Mouse (Mus musculus) limb, embryonic 15.5 days (tissue): ENCODE results near the gene Srd5a3. TPM values are rescaled to one million over a fixed set of nuclear protein-coding genes. Genes with fewer than 3 reads are reported as not detected.

ENCODE experiments used
- ATAC-seq: fragments of 200-750 bp; cut with Nextera tagmentation; 2 replicates; pipeline ENCODE4 v1.8.0; 2017; ENCODE audit warnings: low read depth, moderate TSS enrichment; ENCODE audit not compliant: insufficient number of reproducible peaks, low FRiP score, low TSS enrichment
- H3K27ac ChIP-seq: fragments of 300-500 bp; sonication (generic); 2 replicates; pipeline ENCODE4 v1.5.1; 2015; ENCODE audit warnings: moderate library complexity, mild to moderate bottlenecking, inconsistent platforms
- H3K27me3 ChIP-seq: fragments of 300-500 bp; sonication (generic); 2 replicates; pipeline ENCODE4 v1.6.1; 2015; ENCODE audit warnings: inconsistent platforms
- H3K36me3 ChIP-seq: fragments of 300-500 bp; sonication (generic); 2 replicates; pipeline ENCODE4 v1.6.1; 2015; ENCODE audit warnings: inconsistent platforms
- H3K4me1 ChIP-seq: fragments of 300-500 bp; sonication (generic); 2 replicates; pipeline ENCODE4 v1.6.1; 2015; ENCODE audit warnings: inconsistent platforms
- H3K4me2 ChIP-seq: fragments of 300-500 bp; sonication (generic); 2 replicates; pipeline ENCODE4 v1.6.1; 2015; ENCODE audit warnings: mild to moderate bottlenecking, inconsistent platforms
- H3K4me3 ChIP-seq: fragments of 300-500 bp; sonication (generic); 2 replicates; pipeline ENCODE4 v1.5.1; 2015; ENCODE audit warnings: mild to moderate bottlenecking, inconsistent platforms
- H3K9ac ChIP-seq: fragments of 300-500 bp; sonication (generic); 2 replicates; pipeline ENCODE4 v1.6.1; 2015; ENCODE audit warnings: inconsistent platforms
- H3K9me3 ChIP-seq: fragments of 300-500 bp; sonication (generic); 2 replicates; pipeline ENCODE4 v1.6.1; 2016; ENCODE audit warnings: inconsistent platforms
- WGBS: fragments of 180-500 bp; shearing (Covaris S2); methylation state at CpG from one replicate; pipeline ENCODE4 v1.1.7; 2015; 5-methylcytosine and 5-hydroxymethylcytosine counted together
- polyA plus RNA-seq: library from polyadenylated mRNA; unstranded; fragments of >200 nt; fragmentation: Nextera tagmentation; extraction: Ambion mirVana; gene quantifications from 2 replicates; pipeline ENCODE4 v1.2.1, GENCODE M21; 2015

Gene Srd5a3
- polyA plus RNA-seq, 1 experiment from 2014 or later, result 36.0 TPM

- WGBS, result 74% methylated on average over 7 of the region's 7 CpGs
- Histone ChIP-seq H3K27ac (no peak overlapping the region), H3K4me2 (no peak overlapping the region), H3K27me3 (no peaks in the 10 kb centered on the region), H3K4me1 (peaks cover 11% of the 10 kb centered on the region), H3K9me3 (no peaks in the 10 kb centered on the region), H3K36me3 (no peaks in the 10 kb centered on the region), H3K4me3 (no peak overlapping the region), H3K9ac (no peak overlapping the region)
- no peak for ATAC-seq
Observed at GRCm38 (mm10) chr5:76177664-76178063, 37.6 kb downstream of the Srd5a3 start.

DNA sequence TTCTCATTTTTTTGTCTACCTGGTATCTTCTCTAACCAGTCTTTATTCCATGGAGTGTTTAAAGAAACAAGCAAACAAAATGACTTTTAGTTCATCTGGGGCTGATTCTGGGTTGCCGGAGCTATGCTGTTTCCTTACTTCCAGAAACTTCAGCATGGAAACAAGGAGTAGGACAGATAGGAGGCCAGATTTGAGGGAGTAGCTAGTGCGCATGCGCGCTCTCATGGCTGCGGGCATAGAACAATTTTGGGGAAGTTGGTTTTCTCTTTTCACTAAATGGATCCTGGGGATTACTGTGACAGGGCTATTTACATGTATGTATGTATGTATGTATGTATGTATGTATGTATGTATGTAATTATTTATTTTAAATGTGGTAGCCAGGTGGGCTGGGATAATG lies 39.1 kb downstream of the Srd5a3 start:
- Histone ChIP-seq H3K4me3 (no peak overlapping the region), H3K4me2 (no peak overlapping the region), H3K27me3 (no peaks in the 10 kb centered on the region), H3K27ac (no peak overlapping the region), H3K9me3 (no peaks in the 10 kb centered on the region), H3K4me1 (peaks cover 17% of the 10 kb centered on the region), H3K36me3 (no peaks in the 10 kb centered on the region), H3K9ac (no peak overlapping the region)
- WGBS, result 93% methylated on average over 5 of the region's 5 CpGs
- no peak for ATAC-seq

GRCm38 (mm10) chr5:76179791-76180190 lies 39.7 kb downstream of the Srd5a3 start:
- H3K36me3 ChIP-seq, result no peaks in the 10 kb centered on the region
- no peaks in the 10 kb centered on the region for H3K9me3 ChIP-seq
- H3K9ac ChIP-seq, result no peak overlapping the region
- H3K27ac ChIP-seq, result no peak overlapping the region
- H3K4me2 ChIP-seq, result no peak overlapping the region
- H3K4me1 ChIP-seq, result peaks cover 17% of the 10 kb centered on the region
- H3K4me3 ChIP-seq, result no peak overlapping the region
- H3K27me3 ChIP-seq, result no peaks in the 10 kb centered on the region
- no peak for ATAC-seq
- 79% methylated on average over 5 of the region's 5 CpGs for WGBS

GRCm38 (mm10) chr5:76182326-76182725 lies 42.3 kb downstream of the Srd5a3 start:
- Histone ChIP-seq H3K4me2 (no peak overlapping the region), H3K27ac (no peak overlapping the region; the same call in 1 of the 2 replicates), H3K9ac (no peak overlapping the region), H3K4me3 (no peak overlapping the region), H3K4me1 (peaks cover 27% of the 10 kb centered on the region), H3K9me3 (no peaks in the 10 kb centered on the region), H3K36me3 (0 out of 2 replicates have a peak, but pooled peaks cover 5% of the 10 kb centered on the region), H3K27me3 (no peaks in the 10 kb centered on the region)
- no peak for ATAC-seq
- WGBS, result 38% methylated on average over 3 of the region's 3 CpGs

DNA sequence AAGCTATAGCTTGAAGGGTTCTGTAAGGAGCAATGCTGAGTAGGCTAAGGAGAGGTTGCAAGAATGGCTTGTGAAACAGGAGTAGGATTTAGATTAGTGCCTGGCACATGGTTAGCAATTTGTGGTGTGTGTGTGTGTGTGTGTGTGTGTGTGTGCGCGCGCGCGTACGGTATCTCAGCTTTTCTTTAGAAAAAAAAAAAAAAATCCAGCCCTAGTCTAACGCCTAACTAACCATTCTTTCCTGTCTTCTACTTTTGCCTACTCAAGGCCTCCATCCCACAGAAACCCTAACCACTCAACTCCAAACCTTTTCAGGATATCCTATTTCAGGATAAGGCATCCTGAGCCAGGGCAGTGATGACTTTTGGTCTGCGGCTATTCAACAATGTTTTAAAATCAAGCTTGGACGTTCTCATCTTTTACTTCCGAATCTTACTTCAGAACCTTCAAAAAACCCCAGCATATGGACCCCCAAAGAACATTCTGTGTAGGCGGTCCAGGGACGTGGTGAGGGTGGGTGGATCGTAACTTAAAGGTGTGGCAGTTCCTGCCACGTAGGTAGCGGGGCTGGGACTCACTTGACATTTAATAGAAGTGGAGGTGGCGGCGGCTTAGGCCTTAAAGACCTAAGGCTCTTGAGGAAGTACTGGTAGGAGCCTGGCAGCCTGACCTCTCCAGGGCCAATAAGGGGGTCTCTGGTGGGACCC lies 43.1 kb downstream of the Srd5a3 start:
- Histone ChIP-seq H3K9me3 (no peaks in the 10 kb centered on the region), H3K9ac (no peak overlapping the region), H3K4me3 (peak overlapping the region; percentile 98), H3K27ac (peak overlapping the region; percentile 98), H3K4me1 (peaks cover 27% of the 10 kb centered on the region), H3K4me2 (peak overlapping the region; percentile 64), H3K36me3 (0 out of 2 replicates have a peak, but pooled peaks cover 5% of the 10 kb centered on the region), H3K27me3 (no peaks in the 10 kb centered on the region)
- 36% methylated on average over 17 of the region's 17 CpGs for WGBS
- peak; percentile 44 for ATAC-seq

- H3K27me3 ChIP-seq, result no peaks in the 10 kb centered on the region
- H3K4me1 ChIP-seq, result peaks cover 27% of the 10 kb centered on the region
- peak; percentile 93 for ATAC-seq
- H3K27ac ChIP-seq, result peak within 1 kb of the TSS; percentile 98
- H3K4me2 ChIP-seq, result peak within 1 kb of the TSS; percentile 64
- under 1% methylated on average over 54 of the region's 62 CpGs for WGBS
- peak within 1 kb of the TSS; percentile 98 for H3K9ac ChIP-seq
- H3K36me3 ChIP-seq, result 0 out of 2 replicates have a peak, but pooled peaks cover 5% of the 10 kb centered on the region
- H3K4me3 ChIP-seq, result peak within 1 kb of the TSS; percentile 98
- no peaks in the 10 kb centered on the region for H3K9me3 ChIP-seq
Observed at GRCm38 (mm10) chr5:76183750-76184261, 43.7 kb downstream of the Srd5a3 start, which contains the start of gene Tmem165. Gene Tmem165 (plus strand): TSS chr5:76183880.

- Histone ChIP-seq H3K9me3 (no peaks in the 10 kb centered on the region), H3K27ac (peak overlapping the region; percentile 98), H3K9ac (peak overlapping the region; percentile 98), H3K4me3 (peak overlapping the region; percentile 98), H3K4me1 (peaks cover 32% of the 10 kb centered on the region), H3K36me3 (0 out of 2 replicates have a peak, but pooled peaks cover 5% of the 10 kb centered on the region), H3K4me2 (peak overlapping the region; percentile 64), H3K27me3 (no peaks in the 10 kb centered on the region)
- peak; percentile 75 for ATAC-seq
- WGBS, result 3% methylated on average over 38 of the region's 38 CpGs
Observed at GRCm38 (mm10) chr5:76184286-76185080, 44.4 kb downstream of the Srd5a3 start.

- ATAC-seq, result no peak
- Histone ChIP-seq H3K4me3 (no peak overlapping the region), H3K9me3 (no peaks in the 10 kb centered on the region), H3K4me2 (no peak overlapping the region), H3K9ac (no peak overlapping the region), H3K36me3 (0 out of 2 replicates have a peak, but pooled peaks cover 12% of the 10 kb centered on the region), H3K27me3 (no peaks in the 10 kb centered on the region), H3K27ac (no peak overlapping the region), H3K4me1 (peaks cover 31% of the 10 kb centered on the region)
- WGBS, result 80% methylated on average over 5 of the region's 5 CpGs
Observed at GRCm38 (mm10) chr5:76187885-76188284, 47.8 kb downstream of the Srd5a3 start.

- H3K9ac ChIP-seq, result no peak overlapping the region
- no peak overlapping the region for H3K27ac ChIP-seq
- no peaks in the 10 kb centered on the region for H3K27me3 ChIP-seq
- peaks cover 18% of the 10 kb centered on the region for H3K36me3 ChIP-seq
- H3K4me2 ChIP-seq, result no peak overlapping the region
- H3K4me3 ChIP-seq, result no peak overlapping the region
- H3K4me1 ChIP-seq, result peaks cover 19% of the 10 kb centered on the region
- WGBS, result 86% methylated on average over 4 of the region's 4 CpGs
- no peaks in the 10 kb centered on the region for H3K9me3 ChIP-seq
- no peak for ATAC-seq
Observed at GRCm38 (mm10) chr5:76190609-76191008, 50.5 kb downstream of the Srd5a3 start.

GRCm38 (mm10) chr5:76193075-76193474 lies 53.0 kb downstream of the Srd5a3 start:
- Histone ChIP-seq H3K4me2 (no peak overlapping the region), H3K36me3 (peaks cover 19% of the 10 kb centered on the region)
- ATAC-seq, result no peak

GRCm38 (mm10) chr5:76194377-76194945 lies 54.4 kb downstream of the Srd5a3 start:
- Histone ChIP-seq H3K4me2 (no peak overlapping the region), H3K27ac (no peak overlapping the region), H3K4me3 (no peak overlapping the region), H3K27me3 (no peaks in the 10 kb centered on the region), H3K36me3 (peaks cover 25% of the 10 kb centered on the region), H3K4me1 (0 out of 2 replicates have a peak, but pooled peaks cover 5% of the 10 kb centered on the region), H3K9me3 (no peaks in the 10 kb centered on the region), H3K9ac (no peak overlapping the region)
- 69% methylated on average over 6 of the region's 6 CpGs for WGBS
- ATAC-seq, result no peak

More at GRCm38 (mm10) chr5:76193075-76193474, 53.0 kb downstream of the Srd5a3 start:
- H3K9ac ChIP-seq, result no peak overlapping the region
- no peak overlapping the region for H3K4me3 ChIP-seq
- no peak overlapping the region for H3K27ac ChIP-seq
- H3K27me3 ChIP-seq, result no peaks in the 10 kb centered on the region
- no peaks in the 10 kb centered on the region for H3K9me3 ChIP-seq
- H3K4me1 ChIP-seq, result 0 out of 2 replicates have a peak, but pooled peaks cover 10% of the 10 kb centered on the region
